Mouse (Mus musculus) testis, adult 2 months (tissue): ENCODE measurements at regions not wholly inside any gene's neighbourhood (a gene's known extent, or its start where the extent isn't known, plus 50 kb on each side); places are given as distances from the start of the nearest gene placed in this dataset.

Experiments
- H3K27ac ChIP-seq: fragments of 200-500 bp; 2 replicates; pipeline ENCODE4 v1.5.1; 2012; ENCODE audit warnings: low read depth, low read length; ENCODE audit not compliant: control insufficient read depth, insufficient read depth
- H3K27me3 ChIP-seq: fragments of 200-500 bp; 2 replicates; pipeline ENCODE4 v1.6.1; 2012; ENCODE audit warnings: mild to moderate bottlenecking, low read length, moderate library complexity; ENCODE audit not compliant: control insufficient read depth, insufficient read depth
- H3K36me3 ChIP-seq: fragments of 200-500 bp; 2 replicates; pipeline ENCODE4 v1.6.1; 2012; ENCODE audit warnings: mild to moderate bottlenecking, low read length; ENCODE audit not compliant: control insufficient read depth, insufficient read depth
- H3K4me1 ChIP-seq: fragments of 200-500 bp; 2 replicates; pipeline ENCODE4 v1.6.1; 2012; ENCODE audit warnings: low read length; ENCODE audit not compliant: control insufficient read depth, insufficient read depth
- H3K4me3 ChIP-seq: fragments of 200-500 bp; 2 replicates; pipeline ENCODE4 v1.5.1; 2012; ENCODE audit warnings: low read depth, mild to moderate bottlenecking, low read length, moderate library complexity, mixed read lengths; ENCODE audit not compliant: control insufficient read depth
- CTCF ChIP-seq: fragments of 200-500 bp; IDR thresholded peaks from 2 replicates; pipeline ENCODE4 v1.5.1; 2012; ENCODE audit warnings: low read depth, mild to moderate bottlenecking, inconsistent platforms, low read length, moderate library complexity; ENCODE audit not compliant: control insufficient read depth, insufficient read depth, insufficient replicate concordance
- POLR2A ChIP-seq: fragments of 200-500 bp; IDR thresholded peaks from 2 replicates; pipeline ENCODE4 v1.6.1; 2012; ENCODE audit warnings: low read depth, mild to moderate bottlenecking, inconsistent platforms, low read length, moderate library complexity; ENCODE audit not compliant: control insufficient read depth

DNA sequence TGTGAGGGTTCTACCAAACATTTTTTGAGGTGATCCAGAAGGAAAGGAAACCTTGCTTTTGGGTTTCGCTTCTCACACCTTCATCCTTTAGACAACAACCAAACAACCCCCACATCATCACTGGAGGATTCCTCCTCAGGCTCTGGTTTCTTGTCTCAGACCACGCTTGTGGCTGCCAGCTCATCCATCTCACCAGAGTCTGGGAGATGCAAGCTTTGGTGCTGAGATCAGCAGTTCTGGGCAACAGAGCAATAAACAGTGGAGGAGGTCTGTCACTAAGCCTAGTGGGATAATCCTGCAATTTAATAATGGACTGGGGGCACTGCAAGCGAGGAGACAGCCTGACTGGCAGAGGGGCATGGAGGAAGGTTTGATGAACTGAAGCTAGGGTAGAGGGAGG lies 146.3 kb upstream of the Camk1g start:
- TF ChIP-seq CTCF: no peak
- no peak for TF ChIP-seq POLR2A
- Histone ChIP-seq H3K4me3 (no peak overlapping the region), H3K27me3 (no peaks in the 10 kb centered on the region), H3K36me3 (no peaks in the 10 kb centered on the region), H3K27ac (no peak overlapping the region), H3K4me1 (no peaks in the 10 kb centered on the region)

DNA sequence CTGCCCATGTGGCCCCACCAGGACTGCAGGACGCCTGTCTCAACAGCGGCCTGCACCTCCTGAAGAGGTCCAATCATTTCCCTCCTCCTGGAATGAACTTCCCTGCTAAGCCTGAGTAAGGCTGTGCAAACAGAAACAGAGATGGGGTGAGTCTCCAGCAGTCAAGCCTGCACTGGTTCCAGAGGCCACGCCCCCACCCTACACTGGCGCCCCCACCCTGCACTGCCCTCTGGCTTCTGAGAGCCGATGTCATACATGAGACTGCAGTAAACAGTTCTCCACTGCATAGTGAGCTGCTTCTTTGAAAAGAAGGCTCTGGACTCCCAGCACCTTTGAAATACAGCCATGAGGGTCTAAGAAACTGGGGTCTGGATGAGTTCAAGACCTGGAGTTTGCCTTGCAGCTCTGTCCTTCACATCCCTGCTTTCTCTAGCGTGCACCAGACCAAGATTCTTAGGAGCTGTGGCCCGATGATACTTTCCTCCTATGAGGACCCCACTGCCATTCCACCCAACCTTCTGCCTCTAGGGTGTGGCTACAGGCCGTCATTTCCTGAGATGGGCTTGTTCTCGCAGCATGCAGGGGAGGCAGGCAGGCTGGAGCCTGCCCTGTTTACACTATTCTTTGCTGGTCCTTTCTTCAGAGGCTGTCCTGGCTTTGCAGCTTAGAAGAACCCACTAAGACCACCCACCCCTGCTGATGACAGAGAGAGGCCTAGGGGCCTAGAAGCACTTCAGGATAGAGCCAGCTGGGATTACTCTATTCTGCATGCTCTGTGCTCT lies 144.0 kb upstream of the Camk1g start:
- Histone ChIP-seq H3K36me3 (no peaks in the 10 kb centered on the region), H3K27ac (no peak overlapping the region), H3K4me3 (no peak overlapping the region), H3K4me1 (no peaks in the 10 kb centered on the region), H3K27me3 (no peaks in the 10 kb centered on the region)
- no peak for TF ChIP-seq POLR2A
- TF ChIP-seq CTCF: no peak

DNA sequence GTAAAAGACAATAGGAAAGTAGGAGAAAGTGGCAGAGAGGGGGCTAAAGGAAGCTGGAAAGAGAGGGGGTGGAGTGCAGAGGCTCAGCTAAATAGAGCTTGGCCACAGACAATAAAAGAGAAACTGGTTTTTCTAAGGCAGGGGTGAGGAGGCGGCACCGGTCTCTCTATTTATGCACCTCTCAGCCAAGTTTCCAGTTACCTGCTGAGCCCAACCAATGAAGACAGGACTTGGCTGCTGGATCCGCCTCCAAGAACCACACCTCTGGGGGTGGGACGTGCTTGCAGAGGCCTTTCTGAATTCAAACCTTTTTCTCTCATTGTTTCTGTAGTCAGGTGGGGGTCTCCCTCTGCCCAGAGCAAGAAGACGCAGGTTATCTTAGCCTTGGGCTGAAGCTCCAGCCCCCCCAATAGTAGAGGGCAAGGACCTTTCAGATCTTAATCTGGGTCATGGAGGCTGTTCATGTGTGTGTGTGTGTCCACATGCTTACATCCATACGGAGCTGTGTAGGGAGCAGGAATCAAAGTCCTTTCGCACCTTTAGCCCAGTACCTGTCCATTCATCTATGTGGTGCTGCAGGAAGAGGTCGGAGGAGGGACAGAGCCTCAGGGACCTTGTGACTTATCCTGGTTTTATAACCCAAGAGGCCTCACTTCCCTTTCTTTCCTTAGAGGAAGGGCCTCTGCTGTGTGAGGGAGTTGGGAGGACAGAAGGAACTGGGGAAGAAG lies 140.1 kb upstream of the Camk1g start:
- Histone ChIP-seq H3K27me3 (no peaks in the 10 kb centered on the region), H3K4me3 (no peak overlapping the region), H3K36me3 (no peaks in the 10 kb centered on the region), H3K4me1 (no peaks in the 10 kb centered on the region), H3K27ac (no peak overlapping the region)
- TF ChIP-seq CTCF (no peak), POLR2A (no peak)

DNA sequence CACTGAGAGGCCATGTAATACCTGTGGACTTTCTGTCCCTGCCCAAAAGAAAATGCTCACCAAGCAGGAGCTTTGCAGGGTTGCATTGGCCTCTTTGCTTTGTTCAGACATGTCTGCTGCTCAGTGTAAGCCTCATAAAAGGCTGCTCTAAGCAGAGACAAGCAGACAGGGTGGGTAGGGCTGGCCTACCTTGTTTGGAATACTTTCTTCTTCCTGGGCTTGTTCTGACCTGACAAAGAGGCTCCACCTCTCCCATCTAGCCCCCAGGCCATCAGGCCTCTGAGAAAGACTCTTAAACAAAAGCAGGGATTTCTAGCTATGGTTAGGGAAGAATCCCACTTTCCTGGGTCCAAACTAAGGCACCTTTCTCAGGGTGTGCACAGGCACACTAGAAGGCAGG lies 138.2 kb upstream of the Camk1g start:
- TF ChIP-seq CTCF: no peak
- TF ChIP-seq POLR2A: no peak
- no peaks in the 10 kb centered on the region for H3K4me1 ChIP-seq
- no peak overlapping the region for H3K27ac ChIP-seq
- H3K27me3 ChIP-seq: no peaks in the 10 kb centered on the region
- no peaks in the 10 kb centered on the region for H3K36me3 ChIP-seq
- H3K4me3 ChIP-seq: no peak overlapping the region

GRCm38 (mm10) chr1:193506991-193507390 lies 136.9 kb upstream of the Camk1g start:
- Histone ChIP-seq H3K27ac (no peak overlapping the region), H3K4me1 (no peaks in the 10 kb centered on the region), H3K27me3 (no peaks in the 10 kb centered on the region), H3K4me3 (no peak overlapping the region), H3K36me3 (no peaks in the 10 kb centered on the region)
- no peak for TF ChIP-seq CTCF
- TF ChIP-seq POLR2A: no peak

DNA sequence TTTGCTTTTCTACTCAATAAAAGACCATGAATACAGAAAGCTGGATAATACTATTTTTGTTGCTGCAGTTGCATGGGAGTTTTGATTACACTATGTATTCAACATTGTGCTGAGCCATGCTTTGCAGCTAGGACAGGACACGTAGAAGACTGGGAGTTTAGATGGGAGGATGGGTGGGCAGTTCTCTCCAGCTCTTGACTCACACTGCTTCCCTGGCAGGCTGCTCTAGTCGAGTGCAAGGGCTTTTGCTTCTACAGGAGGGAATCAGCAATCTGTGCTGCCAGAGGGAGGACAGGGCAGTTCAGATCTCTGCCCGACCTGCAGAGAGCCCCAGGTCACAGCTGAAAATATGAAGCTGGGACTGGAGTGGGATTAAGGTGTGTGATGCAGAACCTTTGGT lies 135.3 kb upstream of the Camk1g start:
- Histone ChIP-seq H3K4me3 (no peak overlapping the region), H3K27ac (no peak overlapping the region), H3K36me3 (no peaks in the 10 kb centered on the region), H3K27me3 (no peaks in the 10 kb centered on the region), H3K4me1 (no peaks in the 10 kb centered on the region)
- TF ChIP-seq CTCF (no peak), POLR2A (no peak)

DNA sequence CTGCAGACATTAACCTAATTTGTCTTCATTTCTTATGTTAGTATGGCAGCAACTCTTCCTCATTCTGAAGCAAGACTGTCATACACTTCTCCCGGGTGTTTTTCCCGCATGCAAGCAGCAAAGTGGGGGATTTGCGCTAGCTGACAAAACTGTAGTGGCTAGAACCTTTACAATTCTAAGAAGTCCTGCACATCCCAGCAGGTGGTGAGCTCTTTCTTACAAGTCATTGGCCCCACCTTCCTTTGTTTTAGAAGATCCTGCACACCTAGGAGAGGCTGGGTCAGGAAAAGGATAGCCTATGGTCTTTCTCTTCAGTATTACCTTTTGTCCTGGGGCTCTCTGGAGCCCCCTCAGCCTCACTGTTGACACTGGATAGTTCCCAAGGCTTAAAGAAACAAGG lies 134.5 kb upstream of the Camk1g start:
- TF ChIP-seq POLR2A: no peak
- no peak for TF ChIP-seq CTCF
- Histone ChIP-seq H3K4me3 (no peak overlapping the region), H3K27me3 (no peaks in the 10 kb centered on the region), H3K27ac (no peak overlapping the region), H3K4me1 (no peaks in the 10 kb centered on the region), H3K36me3 (no peaks in the 10 kb centered on the region)
